Mouse (Mus musculus): ENCODE measurements around the gene Arhgef2.

The Arhgef2 gene

GRCm38 (mm10) chr3:88621537-88622112 lies 15.9 kb downstream of the Arhgef2 start:
- peak; percentile 76 for DNase-seq (ENCODE audit: low spot score)

- DNase-seq (ENCODE audit: low spot score) = peak; percentile 70
Observed at GRCm38 (mm10) chr3:88622113-88622940, 16.6 kb downstream of the Arhgef2 start.

- no peak for DNase-seq (ENCODE audit: low spot score)
Observed at GRCm38 (mm10) chr3:88622941-88623345, 17.2 kb downstream of the Arhgef2 start.

- no peak for DNase-seq (ENCODE audit: low spot score)
Observed at GRCm38 (mm10) chr3:88623346-88624135, 17.8 kb downstream of the Arhgef2 start.

GRCm38 (mm10) chr3:88624324-88624723 lies 18.6 kb downstream of the Arhgef2 start:
- no peak for DNase-seq (ENCODE audit: low spot score)

- no peak for DNase-seq (ENCODE audit: low spot score)
Observed at GRCm38 (mm10) chr3:88624951-88625350, 19.2 kb downstream of the Arhgef2 start.

GRCm38 (mm10) chr3:88625531-88625930 lies 19.8 kb downstream of the Arhgef2 start:
- no peak for DNase-seq (ENCODE audit: low spot score)

- DNase-seq (ENCODE audit: low spot score) = no peak
Observed at GRCm38 (mm10) chr3:88626316-88626715, 20.6 kb downstream of the Arhgef2 start.

GRCm38 (mm10) chr3:88627114-88627513 lies 21.3 kb downstream of the Arhgef2 start:
- no peak for DNase-seq (ENCODE audit: low spot score)

- DNase-seq (ENCODE audit: low spot score) = no peak
Observed at GRCm38 (mm10) chr3:88627535-88627934, 21.8 kb downstream of the Arhgef2 start.

GRCm38 (mm10) chr3:88628766-88629165 lies 23.0 kb downstream of the Arhgef2 start:
- DNase-seq (ENCODE audit: low spot score) = no peak

GRCm38 (mm10) chr3:88629244-88629643 lies 23.5 kb downstream of the Arhgef2 start:
- no peak for DNase-seq (ENCODE audit: low spot score)

GRCm38 (mm10) chr3:88630018-88630417 lies 24.3 kb downstream of the Arhgef2 start:
- DNase-seq (ENCODE audit: low spot score) = no peak

- DNase-seq (ENCODE audit: low spot score) = peak; percentile 71
Observed at GRCm38 (mm10) chr3:88630849-88631341, 25.1 kb downstream of the Arhgef2 start.

GRCm38 (mm10) chr3:88631921-88632587 lies 26.3 kb downstream of the Arhgef2 start:
- DNase-seq (ENCODE audit: low spot score) = no peak

- no peak for DNase-seq (ENCODE audit: low spot score)
Observed at GRCm38 (mm10) chr3:88633056-88633455, 27.3 kb downstream of the Arhgef2 start.

- DNase-seq (ENCODE audit: low spot score) = no peak
Observed at GRCm38 (mm10) chr3:88635506-88636275, 29.9 kb downstream of the Arhgef2 start.

GRCm38 (mm10) chr3:88636555-88636986 lies 30.8 kb downstream of the Arhgef2 start:
- no peak for DNase-seq (ENCODE audit: low spot score)

- DNase-seq (ENCODE audit: low spot score) = no peak
Observed at GRCm38 (mm10) chr3:88637134-88637533, 31.4 kb downstream of the Arhgef2 start.

GRCm38 (mm10) chr3:88639239-88639638 lies 33.5 kb downstream of the Arhgef2 start:
- no peak for DNase-seq (ENCODE audit: low spot score)

- DNase-seq (ENCODE audit: low spot score) = peak; percentile 65
Observed at GRCm38 (mm10) chr3:88640676-88641075, 34.9 kb downstream of the Arhgef2 start.
